Mouse (Mus musculus): Measurements from ENCODE around the gene Crybb3.

DNA sequence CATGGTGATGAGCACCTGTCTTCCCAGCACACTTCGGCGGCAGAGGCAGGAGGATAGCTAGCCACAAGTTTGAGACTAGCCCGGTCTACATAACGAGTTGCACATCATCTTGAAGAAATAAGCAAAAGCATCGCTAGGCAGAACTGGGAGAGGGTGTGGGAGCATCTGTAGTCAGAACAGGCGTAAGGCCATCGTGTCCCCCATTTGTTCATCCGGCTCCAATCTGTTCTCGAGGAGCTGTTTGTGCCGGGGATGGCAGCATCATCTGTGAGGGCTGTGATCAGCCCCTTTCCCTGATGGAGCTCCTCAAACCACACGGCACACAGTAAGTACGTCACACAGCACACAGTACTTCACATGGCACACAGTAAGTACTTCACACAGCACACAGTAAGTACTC is 45.1 kb upstream of the Crybb3 start:
- no peak for TF ChIP-seq CTCF (IDR thresholded peaks at IDR 0.05; ENCODE audit: insufficient read depth, low read depth, low read length)
- TF ChIP-seq POLR2A (IDR thresholded peaks at IDR 0.05; ENCODE audit: insufficient read depth, low read depth, low read length) = no peak

All from olfactory bulb, adult 2 months (tissue).